Mouse (Mus musculus) kidney, adult 2 months (tissue): ENCODE data around the gene Btbd18.

Experiments
- CTCF ChIP-seq: fragments of 200-500 bp; conservative IDR thresholded peaks from 2 replicates; pipeline ENCODE4 v1.5.1; 2011; ENCODE audit warnings: low read depth, mild to moderate bottlenecking, control low read depth, low read length, moderate library complexity, mixed read lengths; ENCODE audit not compliant: insufficient read depth, insufficient read length
- POLR2A ChIP-seq: fragments of 200-500 bp; IDR thresholded peaks from one replicate; pipeline ENCODE4 v1.6.1; 2011; ENCODE audit warnings: low read depth, low read length, control low read depth

- TF ChIP-seq CTCF (no peak), POLR2A (no peak)
Observed at GRCm38 (mm10) chr2:84716423-84717355, 57.8 kb downstream of the Btbd18 start.
